Mouse (Mus musculus): Measurements from ENCODE around the gene P2rx2. TPM values are rescaled to one million over a fixed set of nuclear protein-coding genes. Genes with fewer than 3 reads are reported as not detected.

Gene P2rx2
- polyA plus RNA-seq (2021; fragmentation: Nextera tagmentation): 0.09 and 0.11 TPM in 2 replicates
- long read RNA-seq, experiment 1: 0 reads
- long read RNA-seq, experiment 2: 0 reads

GRCm38 (mm10) chr5:110342648-110343284, at the start of gene P2rx2:
TSS of gene P2rx2 (minus strand) at chr5:110343212.

GRCm38 (mm10) chr5:110344524-110344923, 1.5 kb upstream of the P2rx2 start, which contains the start of gene Lrcol1:
TSS of gene Lrcol1 (plus strand) at chr5:110344730.

Other genes starting within 250 kb of the P2rx2 start
- gene Gm35315, start 248.8 kb downstream of the P2rx2 start, polyA plus RNA-seq (2021; fragmentation: Nextera tagmentation): 0.14 and 0.18 TPM in 2 replicates
- 2.2 and 2.3 TPM in 2 replicates for gene Plcxd1, start 243.2 kb downstream of the P2rx2 start, polyA plus RNA-seq (2021; fragmentation: Nextera tagmentation)
- 32.6 and 39.1 TPM in 2 replicates for gene Gtpbp6, start 235.0 kb downstream of the P2rx2 start, polyA plus RNA-seq (2021; fragmentation: Nextera tagmentation)
- 5.4 and 6.1 TPM in 2 replicates for gene Zfp605, start 233.1 kb downstream of the P2rx2 start, polyA plus RNA-seq (2021; fragmentation: Nextera tagmentation)
- 12.9 and 14.5 TPM in 2 replicates for gene Chfr, start 207.4 kb downstream of the P2rx2 start, polyA plus RNA-seq (2021; fragmentation: Nextera tagmentation)
- 10.3 and 10.9 TPM in 2 replicates for gene Golga3, start 166.5 kb downstream of the P2rx2 start, polyA plus RNA-seq (2021; fragmentation: Nextera tagmentation)
- gene Ankle2, start 112.2 kb downstream of the P2rx2 start, polyA plus RNA-seq (2021; fragmentation: Nextera tagmentation): 10.8 and 13.0 TPM in 2 replicates
- gene Pgam5, start 73.3 kb downstream of the P2rx2 start, polyA plus RNA-seq (2021; fragmentation: Nextera tagmentation): 66.1 and 70.1 TPM in 2 replicates
- 24.7 and 28.2 TPM in 2 replicates for gene Pxmp2, start 57.0 kb downstream of the P2rx2 start, polyA plus RNA-seq (2021; fragmentation: Nextera tagmentation)
- 0.65 and 0.82 TPM in 2 replicates for gene Pole, start 56.9 kb downstream of the P2rx2 start, polyA plus RNA-seq (2021; fragmentation: Nextera tagmentation)
- gene Lrcol1, start 1.5 kb upstream of the P2rx2 start, polyA plus RNA-seq (2021; fragmentation: Nextera tagmentation): not detected in 2 replicates
- gene Fbrsl1, start 105.3 kb upstream of the P2rx2 start, polyA plus RNA-seq (2021; fragmentation: Nextera tagmentation): 6.1 and 7.5 TPM in 2 replicates
- gene Galnt9, start 201.1 kb upstream of the P2rx2 start, polyA plus RNA-seq (2021; fragmentation: Nextera tagmentation): 41.0 and 44.8 TPM in 2 replicates